Mouse (Mus musculus) thymus, postnatal 10 days (tissue): Measurements from ENCODE around the gene Nipsnap3a.

Source experiments
- DNase-seq, 2 experiments: peaks; one replicate each; pipeline ENCODE4 v3.0.0; 2021; ENCODE audit warnings: low spot score in 2 of 2

Gene Nipsnap3a

DNA sequence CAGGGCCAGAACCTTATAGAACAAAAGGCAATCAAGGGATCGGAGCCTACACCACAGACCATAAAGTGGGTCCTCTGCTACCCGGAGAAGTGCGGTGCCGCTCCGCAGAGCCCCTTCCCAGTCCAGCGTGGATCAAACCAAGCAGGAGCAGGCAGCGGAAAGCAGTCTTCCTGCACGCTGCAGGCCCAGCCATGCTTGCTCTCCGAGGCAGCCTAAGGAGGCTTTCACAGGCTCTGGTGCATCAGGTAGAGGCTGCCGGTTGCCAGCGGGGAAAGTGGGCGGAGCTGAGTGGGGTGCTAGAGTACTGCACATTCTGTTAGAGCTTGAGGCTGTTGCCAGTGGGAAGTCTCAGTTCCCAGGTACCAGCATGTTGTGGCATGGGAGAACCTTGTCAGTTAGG is at the start of gene Nipsnap3a:
Nipsnap3a (plus strand) TSS at position 25 of the 400 bp plus-strand sequence.
- DNase-seq, result no peak

GRCm38 (mm10) chr4:52946665-52947064 is 42.4 kb upstream of the Nipsnap3a start:
- DNase-seq, result no peak

DNA sequence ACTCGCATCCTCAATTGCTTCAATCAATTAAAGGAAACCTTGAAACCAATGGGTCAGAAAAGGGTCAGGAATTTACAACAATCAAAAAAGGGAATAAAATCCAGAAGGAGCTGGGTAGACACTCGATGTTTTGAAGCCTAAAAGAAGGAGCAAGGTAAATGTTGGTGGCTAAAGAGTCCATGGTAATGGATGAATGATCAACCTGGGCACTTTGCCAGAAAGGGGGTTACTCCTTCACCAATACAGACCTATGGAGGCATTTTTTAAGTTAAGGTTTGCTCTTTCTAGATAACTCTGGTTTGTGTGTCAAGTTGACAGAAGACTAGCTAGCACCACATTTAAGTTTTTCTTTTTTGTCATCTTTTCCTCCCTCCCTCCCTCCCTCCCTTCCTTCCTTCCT is 40.1 kb upstream of the Nipsnap3a start:
- DNase-seq, result no peak

DNA sequence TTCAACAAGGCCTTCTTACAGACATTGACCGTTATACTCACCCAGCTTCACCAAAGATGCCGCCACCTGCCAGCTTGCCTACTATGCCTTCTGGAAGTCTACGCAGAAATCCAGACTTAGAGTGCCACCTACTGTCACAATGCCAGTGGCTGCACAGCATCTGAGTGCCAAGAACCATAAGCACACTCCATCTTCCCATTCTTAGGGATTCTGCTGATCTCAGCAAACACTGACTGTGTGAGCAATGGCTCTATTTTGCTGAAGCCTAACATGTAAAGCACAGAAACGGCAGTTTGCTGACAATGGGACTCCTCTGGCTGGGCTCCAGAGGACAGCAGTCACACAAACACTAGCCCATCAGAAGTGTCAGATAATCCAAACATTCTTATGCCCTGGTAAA is 30.4 kb upstream of the Nipsnap3a start:
- DNase-seq, result no peak

DNA sequence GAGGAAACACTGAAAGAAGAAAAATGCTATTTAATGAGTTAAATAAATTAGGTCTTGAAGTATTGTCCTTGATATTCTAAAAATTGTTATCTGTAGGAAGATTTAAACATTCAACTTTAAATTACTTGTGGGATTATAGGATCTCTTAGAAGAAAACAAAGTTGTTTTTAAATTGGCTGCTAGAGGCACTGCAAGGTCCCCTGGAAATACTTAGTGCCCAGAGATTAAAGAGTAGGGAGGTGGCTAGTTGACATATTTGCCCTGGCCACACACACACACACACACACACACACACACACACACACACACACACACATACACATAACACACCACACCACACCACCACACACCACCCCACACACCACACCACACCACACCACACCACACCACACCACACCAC is 24.8 kb upstream of the Nipsnap3a start, which contains the start of gene Olfr270:
Olfr270 (plus strand) TSS at position 301 of the 400 bp plus-strand sequence.
- no peak for DNase-seq

DNA sequence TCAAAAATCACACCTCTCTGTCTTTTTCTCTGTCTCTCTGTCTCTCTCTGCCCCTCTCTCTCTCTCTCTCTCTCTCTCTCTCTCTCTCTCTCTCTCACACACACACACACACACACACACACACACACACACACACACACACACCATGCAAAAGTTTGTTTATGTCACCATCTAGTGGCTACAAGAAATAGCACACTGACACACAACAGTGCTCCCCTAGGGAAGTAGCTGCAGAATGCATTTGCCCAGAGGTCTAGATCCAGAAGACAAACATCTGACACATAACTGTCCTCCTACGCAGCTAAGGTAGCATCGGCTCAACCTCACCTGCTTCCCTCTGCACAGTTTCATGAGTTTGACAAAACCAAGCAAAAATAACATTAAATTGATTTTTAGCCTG is 3.9 kb upstream of the Nipsnap3a start:
- no peak for DNase-seq

DNA sequence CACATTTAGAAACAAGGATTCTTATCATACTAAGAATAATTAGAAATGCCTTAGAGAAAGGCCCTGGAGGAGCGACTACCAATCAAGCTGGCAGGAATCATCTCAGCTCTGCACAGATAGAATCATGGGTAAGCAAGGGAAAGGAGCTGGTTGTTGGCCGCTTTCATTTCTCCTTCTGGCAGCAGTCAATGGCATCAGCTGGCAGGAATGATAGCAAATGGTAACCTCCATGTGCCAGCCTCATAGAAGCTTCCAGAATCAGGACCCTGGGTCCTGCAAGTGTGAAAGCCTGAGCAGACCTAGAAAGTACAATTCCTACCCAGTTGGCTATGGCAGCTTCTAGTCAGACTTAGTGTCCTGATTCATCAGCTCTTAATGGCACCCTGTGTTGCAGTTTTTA is 2.8 kb upstream of the Nipsnap3a start:
- no peak for DNase-seq

GRCm38 (mm10) chr4:52999449-52999848 is 10.4 kb downstream of the Nipsnap3a start:
- no peak for DNase-seq

DNA sequence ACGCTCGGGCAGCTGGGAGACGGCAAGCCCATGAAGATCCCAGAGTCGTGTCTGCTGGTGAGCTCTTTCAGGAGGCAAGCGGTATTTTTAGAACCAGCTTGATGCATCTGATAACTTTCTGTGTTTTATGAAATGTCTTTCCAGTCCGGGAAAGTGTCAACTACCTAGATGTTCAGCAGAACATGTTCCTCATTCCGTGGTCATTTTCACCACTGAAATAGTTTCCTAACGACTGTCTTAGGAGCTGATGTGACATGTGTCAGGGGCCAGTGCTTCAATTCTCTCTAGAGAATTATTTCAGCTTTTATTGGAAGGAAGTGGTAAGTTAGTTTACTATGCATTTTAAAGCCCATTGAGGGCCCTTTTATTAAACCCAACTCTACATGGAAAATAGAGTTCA is 11.1 kb downstream of the Nipsnap3a start:
- DNase-seq, result no peak

- DNase-seq, result no peak
Measured at GRCm38 (mm10) chr4:53009183-53009582, 20.1 kb downstream of the Nipsnap3a start.

- no peak for DNase-seq
Measured at GRCm38 (mm10) chr4:53009871-53010270, 20.8 kb downstream of the Nipsnap3a start.

DNA sequence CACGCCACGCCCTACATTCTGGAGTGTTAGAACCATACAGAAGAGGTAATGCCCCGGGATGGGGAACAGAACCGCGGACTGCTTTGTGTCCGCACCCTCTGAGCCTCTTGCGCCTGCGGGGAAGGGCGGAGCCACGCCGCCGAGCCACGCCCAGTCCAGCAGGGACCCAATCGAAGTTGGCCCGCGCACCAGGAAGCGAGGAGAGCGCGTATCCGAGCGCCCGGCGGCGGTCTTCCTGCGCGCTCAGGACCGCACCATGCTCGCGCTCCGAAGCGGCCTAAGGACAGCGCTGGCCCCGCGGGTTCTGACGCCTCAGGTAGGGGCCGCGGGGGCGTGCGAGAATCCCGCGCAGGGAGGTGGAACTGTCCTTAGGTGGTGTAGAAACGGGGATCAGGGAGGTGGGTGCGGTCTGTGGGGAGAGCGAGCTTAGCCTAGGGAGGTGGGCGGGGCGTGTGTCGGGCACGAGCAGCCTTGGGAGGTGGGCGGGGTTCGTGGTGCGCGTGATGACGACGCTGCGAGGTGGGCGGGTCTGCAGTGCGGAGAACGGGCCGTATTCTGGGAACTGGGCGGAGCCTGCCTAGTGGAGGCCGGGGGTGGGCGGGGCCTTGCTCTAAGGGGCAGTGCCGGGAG is 22.8 kb downstream of the Nipsnap3a start, which contains the start of gene Nipsnap3b:
Nipsnap3b (plus strand) TSS at position 149 of the 630 bp plus-strand sequence.
- peak; percentile 92 to 96 for DNase-seq

GRCm38 (mm10) chr4:53014421-53014820 is 25.3 kb downstream of the Nipsnap3a start:
- DNase-seq, result no peak

GRCm38 (mm10) chr4:53015024-53015423 is 26.0 kb downstream of the Nipsnap3a start:
- no peak for DNase-seq

- DNase-seq, result no peak
Measured at GRCm38 (mm10) chr4:53018392-53018791, 29.3 kb downstream of the Nipsnap3a start.

GRCm38 (mm10) chr4:53023189-53023925 is 34.3 kb downstream of the Nipsnap3a start:
- no peak for DNase-seq

DNA sequence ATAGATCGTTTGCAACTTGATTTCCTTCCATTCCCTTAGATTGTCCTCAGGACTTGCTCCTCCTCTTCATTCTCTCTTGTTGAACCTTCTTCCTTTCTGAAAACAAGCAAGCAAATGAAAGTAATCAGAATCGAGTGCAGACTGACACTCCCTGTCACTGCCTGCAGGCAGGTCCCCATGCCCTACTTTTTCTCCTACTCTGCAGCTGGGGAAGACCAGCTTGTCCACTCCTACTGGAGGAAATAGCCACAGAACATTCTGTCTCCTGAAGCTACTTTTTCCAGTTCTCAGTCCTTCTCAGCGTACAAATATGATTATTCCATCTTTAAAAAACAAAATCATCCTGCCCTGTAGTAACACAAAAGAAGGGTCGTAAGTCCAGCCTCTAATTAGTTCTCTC is 35.3 kb downstream of the Nipsnap3a start:
- no peak for DNase-seq

DNA sequence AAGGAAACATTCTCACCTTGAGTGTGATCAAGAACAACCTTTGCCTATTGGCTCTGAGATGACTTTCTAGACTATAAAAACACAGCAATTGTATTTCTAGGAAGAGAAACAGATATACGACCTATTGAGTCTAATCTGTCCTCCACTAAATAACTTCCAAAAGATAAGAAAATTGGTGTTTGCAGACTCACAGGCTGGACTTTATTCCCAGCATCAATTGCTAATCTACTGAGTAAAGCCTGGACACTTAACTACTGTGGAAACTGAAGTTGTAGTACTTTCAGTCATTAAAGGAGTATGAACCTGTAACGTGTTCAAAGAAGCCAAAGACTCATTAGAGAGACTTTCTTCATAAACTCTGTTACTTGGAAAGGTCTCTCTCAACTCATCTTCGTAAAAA is 38.7 kb downstream of the Nipsnap3a start:
- DNase-seq, result no peak

- DNase-seq, result no peak
Measured at GRCm38 (mm10) chr4:53030326-53030948, 41.4 kb downstream of the Nipsnap3a start.

- no peak for DNase-seq
Measured at GRCm38 (mm10) chr4:53043819-53044218, 54.7 kb downstream of the Nipsnap3a start.

- DNase-seq, result no peak
Measured at GRCm38 (mm10) chr4:53045807-53046206, 56.7 kb downstream of the Nipsnap3a start.

DNA sequence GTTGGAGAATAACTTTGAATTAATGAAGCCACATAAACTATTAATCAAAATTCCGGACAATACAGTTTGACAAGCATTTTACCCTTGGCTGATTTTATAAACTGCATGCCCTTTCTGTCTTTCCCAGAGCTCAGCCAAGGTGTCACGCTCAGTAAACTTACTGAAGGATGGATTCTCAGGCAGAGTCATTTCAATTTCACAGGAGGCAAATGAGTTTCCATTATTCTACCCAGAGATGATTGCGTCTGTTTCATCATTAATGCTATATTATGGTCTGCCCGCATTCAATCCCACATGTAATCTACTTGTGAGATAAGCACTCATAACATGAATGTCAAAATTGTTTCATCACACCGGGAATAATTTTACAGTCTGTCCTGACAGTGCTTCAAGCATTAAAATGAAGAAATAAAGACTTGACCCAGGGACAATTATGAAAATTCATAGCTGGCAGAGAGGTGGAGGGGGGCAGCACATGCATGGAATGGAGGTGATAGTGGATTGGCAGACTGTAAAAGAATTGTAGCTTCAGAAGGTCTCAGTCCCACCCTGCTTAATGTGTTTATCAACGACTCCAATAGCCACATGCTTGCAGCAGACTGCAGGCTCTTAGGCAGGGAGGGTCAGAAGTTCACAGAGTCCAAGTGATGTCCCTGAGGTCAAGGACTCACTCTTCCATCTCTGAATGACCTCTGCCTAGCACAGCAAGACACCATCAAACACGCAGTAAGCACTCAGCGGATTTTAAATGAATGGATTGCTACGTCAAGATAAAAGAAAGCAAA is 57.4 kb downstream of the Nipsnap3a start:
- DNase-seq, result no peak
